Mouse (Mus musculus): Measurements from ENCODE around the gene Thap7.

DNA sequence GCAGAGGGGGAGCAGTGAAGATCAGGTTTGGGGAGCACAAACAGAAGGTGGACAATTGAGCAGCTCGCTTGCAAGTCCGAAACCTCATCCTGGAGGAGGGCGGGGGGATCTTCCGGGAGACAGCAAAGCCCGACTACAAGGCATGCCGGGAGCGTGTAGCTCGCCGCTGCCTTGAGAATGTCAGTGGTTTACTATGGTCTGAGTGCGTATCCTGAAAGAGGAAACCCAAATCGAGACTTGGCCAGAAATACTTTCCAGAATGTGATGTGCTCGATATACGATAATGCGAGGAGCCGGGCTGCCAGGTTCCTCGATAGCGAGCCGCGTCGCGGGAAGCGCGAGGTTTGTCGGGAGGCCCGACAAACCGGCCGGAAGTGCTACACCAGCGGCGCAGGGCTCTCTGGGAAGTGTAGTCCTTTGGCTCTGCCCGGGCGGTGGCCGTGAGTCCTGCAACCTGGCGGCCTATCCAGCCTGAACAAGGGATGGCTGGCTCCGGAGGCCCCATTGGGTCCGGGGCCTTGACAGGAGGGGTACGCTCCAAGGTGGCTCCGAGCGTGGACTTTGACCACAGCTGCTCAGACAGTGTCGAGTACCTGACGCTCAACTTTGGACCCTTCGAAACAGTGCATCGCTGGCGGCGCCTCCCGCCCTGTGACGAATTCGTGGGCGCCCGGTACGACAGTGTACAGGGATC lies 22.2 kb downstream of the Thap7 start, which contains the start of gene Lztr1:
- no peak for TF ChIP-seq CTCF (conservative IDR thresholded peaks at IDR 0.05; ENCODE audit: low read length)
- TF ChIP-seq POU5F1 (IDR thresholded peaks at IDR 0.05; ENCODE audit: borderline replicate concordance, low read length) = no peak
